Mouse (Mus musculus): Measurements from ENCODE around the gene Limd2.

GRCm38 (mm10) chr11:106122221-106122620 lies 38.4 kb downstream of the Limd2 start:
- TF ChIP-seq USF1 (IDR thresholded peaks at IDR 0.05; ENCODE audit: low read depth, low read length) = no peak
- no peak for TF ChIP-seq CHD2 (IDR thresholded peaks at IDR 0.05; ENCODE audit: low read length)
- no peak for TF ChIP-seq POLR2A (IDR thresholded peaks at IDR 0.05; ENCODE audit: low read depth, low read length)
- TF ChIP-seq ZC3H11A (IDR thresholded peaks at IDR 0.05; ENCODE audit: low read depth, low read length) = no peak
